Mouse (Mus musculus) hindbrain, postnatal 0 days (tissue): ENCODE data around the gene Snrk. TPM values are rescaled to one million over a fixed set of nuclear protein-coding genes. Genes with fewer than 3 reads are reported as not detected.

Source experiments
- ATAC-seq: fragments of 200-750 bp; cut with Nextera tagmentation; 2 replicates; pipeline ENCODE4 v1.8.0; 2017; ENCODE audit warnings: mild to moderate bottlenecking, moderate TSS enrichment, moderate library complexity
- DNase-seq: peaks from one replicate; pipeline ENCODE4 v3.0.0-alpha.2; 2015; ENCODE audit warnings: low spot score
- H3K27ac ChIP-seq: fragments of 300-500 bp; sonication (generic); 2 replicates; pipeline ENCODE4 v1.5.1; 2014; ENCODE audit warnings: mild to moderate bottlenecking
- H3K27me3 ChIP-seq: fragments of 300-500 bp; sonication (generic); 2 replicates; pipeline ENCODE4 v1.6.1; 2014; ENCODE audit warnings: low read length, mixed read lengths; ENCODE audit not compliant: insufficient read depth
- H3K36me3 ChIP-seq: fragments of 300-500 bp; sonication (generic); 2 replicates; pipeline ENCODE4 v1.6.1; 2014; ENCODE audit warnings: low read length, mixed read lengths; ENCODE audit not compliant: insufficient read depth
- H3K4me1 ChIP-seq: fragments of 300-500 bp; sonication (generic); 2 replicates; pipeline ENCODE4 v1.6.1; 2014; ENCODE audit warnings: antibody characterized with exemption, low read length, mixed read lengths; ENCODE audit not compliant: insufficient read depth
- H3K4me2 ChIP-seq: fragments of 300-500 bp; sonication (generic); 2 replicates; pipeline ENCODE4 v1.6.1; 2014; ENCODE audit warnings: low read depth, mild to moderate bottlenecking, low read length, moderate library complexity, mixed read lengths
- H3K4me3 ChIP-seq: fragments of 300-500 bp; sonication (generic); 2 replicates; pipeline ENCODE4 v1.5.1; 2014; ENCODE audit warnings: low read length
- H3K9ac ChIP-seq: fragments of 300-500 bp; sonication (generic); replicated peaks from 2 replicates; pipeline ENCODE4 v1.6.1; 2014; ENCODE audit warnings: mild to moderate bottlenecking, low read length, moderate library complexity, mixed read lengths
- H3K9me3 ChIP-seq: fragments of 300-500 bp; sonication (generic); 2 replicates; pipeline ENCODE4 v1.6.1; 2016; ENCODE audit warnings: low read length, mixed read lengths
- CTCF ChIP-seq: IDR thresholded peaks from 2 replicates; pipeline ENCODE4 v1.5.1; 2016; ENCODE audit warnings: antibody characterized with exemption, control low read depth, low read depth
- WGBS: fragments of 180-500 bp; shearing (Covaris S2); extraction: QIAGEN DNeasy Blood & Tissue Kit; methylation state at CpG from one replicate; pipeline ENCODE4 v1.1.7; 2014; 5-methylcytosine and 5-hydroxymethylcytosine counted together
- polyA plus RNA-seq: library from polyadenylated mRNA; unstranded; fragments of >200 nt; fragmentation: Nextera tagmentation; extraction: Ambion mirVana; gene quantifications from 2 replicates; pipeline ENCODE4 v1.2.1, GENCODE M21; 2015
- total RNA-seq: library from RNA; depleted of rRNA; stranded (reverse); fragments of >200 nt; gene quantifications from 2 replicates; pipeline ENCODE4 v1.2.3, GENCODE M21; 2014

The Snrk gene
- total and polyA plus RNA-seq, 2 experiments from 2014 or later = 67.1 to 82.3 TPM

DNA sequence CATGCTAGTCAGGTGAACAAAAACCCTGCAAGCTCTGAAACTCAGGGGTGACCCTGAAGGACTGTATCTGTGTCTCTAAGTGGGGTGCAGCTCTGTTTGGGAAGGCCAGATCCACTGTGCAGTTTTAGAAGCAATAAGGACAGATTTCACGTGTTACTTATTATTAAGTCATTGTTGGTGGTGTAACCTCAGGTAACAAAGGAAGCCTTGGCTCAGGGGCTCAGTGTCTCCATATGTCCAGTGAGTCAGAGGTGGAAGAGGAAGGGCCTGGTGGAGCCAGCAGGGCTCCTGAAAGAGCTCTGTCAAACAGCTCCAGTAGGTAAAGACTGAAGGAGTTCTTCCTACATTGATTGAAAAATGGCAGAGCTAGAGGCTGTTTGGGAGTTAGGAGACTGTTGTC is 22.9 kb upstream of the Snrk start:
- Histone ChIP-seq H3K36me3 (no peaks in the 10 kb centered on the region), H3K4me1 (no peaks in the 10 kb centered on the region), H3K4me2 (no peak overlapping the region), H3K9ac (no peak overlapping the region), H3K27ac (no peak overlapping the region), H3K9me3 (no peaks in the 10 kb centered on the region), H3K27me3 (no peaks in the 10 kb centered on the region), H3K4me3 (no peak overlapping the region)
- ATAC-seq (no peak), DNase-seq (no peak)
- TF ChIP-seq CTCF = no peak
- WGBS = 87% methylated on average over 1 of the region's 1 CpGs

DNA sequence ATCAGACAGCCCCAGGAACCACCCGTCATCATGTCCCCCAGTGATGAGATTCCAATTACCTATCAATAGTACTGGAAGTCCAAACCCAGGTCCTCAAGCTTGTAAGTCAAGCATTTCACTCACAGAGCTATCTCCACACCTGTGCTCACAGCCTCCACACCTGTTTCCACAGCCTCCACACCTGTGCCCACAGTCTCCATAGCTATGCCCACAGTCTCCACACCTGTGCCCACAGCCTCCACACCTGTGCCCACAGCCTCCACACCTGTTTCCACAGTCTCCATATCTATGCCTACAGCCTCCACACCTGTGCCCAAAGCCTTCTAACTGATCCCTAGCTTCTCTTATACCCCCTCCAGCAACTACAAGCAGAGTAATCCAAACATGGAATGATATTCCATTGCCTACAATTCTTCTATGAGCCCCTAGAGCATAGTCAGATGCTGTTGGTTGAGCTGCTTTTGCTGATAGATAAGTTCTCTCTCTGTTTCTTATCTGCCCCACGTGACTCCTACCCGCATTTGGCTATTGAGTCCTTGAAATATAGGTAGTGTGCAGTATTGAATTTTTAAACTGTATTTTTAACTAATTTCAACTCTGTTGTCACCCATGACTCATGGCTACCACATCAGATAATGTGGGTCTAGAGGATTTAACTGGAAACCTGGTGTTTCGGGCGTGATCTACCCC is 20.1 kb upstream of the Snrk start:
- ATAC-seq = no peak
- H3K27ac ChIP-seq = no peak overlapping the region
- no peak for TF ChIP-seq CTCF

DNA sequence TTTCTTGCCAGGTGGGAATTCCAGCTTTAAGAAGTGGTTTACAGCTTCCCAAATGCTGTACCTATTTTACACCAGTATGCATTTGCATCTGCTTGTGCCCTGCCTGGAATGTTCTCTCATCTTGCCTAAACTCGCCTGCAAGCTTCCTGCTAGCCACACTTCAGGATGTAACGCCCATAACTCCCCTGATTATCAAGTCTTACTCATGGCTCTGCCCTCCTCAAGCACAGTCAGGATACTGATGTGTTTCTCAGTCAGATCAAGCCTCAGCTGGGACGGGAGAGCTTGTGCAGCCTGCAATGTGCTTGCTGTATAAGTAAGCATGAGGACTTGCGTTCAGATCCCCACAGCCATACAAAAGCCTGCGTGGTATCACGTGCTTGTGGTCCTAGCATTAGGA is 19.5 kb upstream of the Snrk start:
- 78% methylated on average over 6 of the region's 6 CpGs for whole genome bisulfite sequencing
- ATAC-seq = no peak
- TF ChIP-seq CTCF = no peak

More for the DNA sequence above, 20.1 kb upstream of the Snrk start:
- Histone ChIP-seq H3K4me2 (no peak overlapping the region), H3K4me1 (no peaks in the 10 kb centered on the region), H3K9ac (no peak overlapping the region), H3K27me3 (no peaks in the 10 kb centered on the region), H3K36me3 (no peaks in the 10 kb centered on the region), H3K4me3 (no peak overlapping the region), H3K9me3 (no peaks in the 10 kb centered on the region)
- DNase-seq = no peak
- WGBS = 94% methylated on average over 5 of the region's 5 CpGs

DNA sequence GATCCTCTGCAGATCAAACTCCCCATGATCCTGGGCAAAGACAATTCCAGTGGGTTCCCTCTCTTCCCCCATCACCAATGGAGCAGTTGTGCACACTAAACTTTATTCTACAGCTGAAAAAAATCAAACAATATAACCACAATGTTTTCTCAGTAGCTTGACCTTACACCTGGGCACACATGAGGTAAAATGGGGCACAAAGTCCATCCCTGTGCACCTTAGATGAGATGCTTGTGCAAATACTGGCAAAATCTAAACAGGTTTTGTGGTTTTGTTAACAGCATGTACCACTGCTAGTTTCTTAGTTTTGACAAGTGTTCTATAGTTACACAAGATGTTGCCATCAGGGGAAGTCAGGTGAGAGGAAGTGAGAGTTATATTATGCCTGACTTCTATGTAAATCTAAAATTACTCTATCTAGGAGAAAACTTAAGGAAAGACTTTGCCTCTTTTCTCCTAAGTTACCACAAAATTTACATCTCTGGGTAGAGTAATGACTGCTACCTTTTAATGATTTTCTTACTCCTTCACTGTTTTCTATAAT is 16.4 kb upstream of the Snrk start:
- no peak overlapping the region for H3K9ac ChIP-seq

More for the DNA sequence above, 19.5 kb upstream of the Snrk start:
- Histone ChIP-seq H3K4me2 (no peak overlapping the region), H3K9ac (no peak overlapping the region), H3K9me3 (no peaks in the 10 kb centered on the region), H3K4me1 (no peaks in the 10 kb centered on the region), H3K27me3 (no peaks in the 10 kb centered on the region), H3K27ac (no peak overlapping the region), H3K4me3 (no peak overlapping the region), H3K36me3 (no peaks in the 10 kb centered on the region)
- no peak for DNase-seq

DNA sequence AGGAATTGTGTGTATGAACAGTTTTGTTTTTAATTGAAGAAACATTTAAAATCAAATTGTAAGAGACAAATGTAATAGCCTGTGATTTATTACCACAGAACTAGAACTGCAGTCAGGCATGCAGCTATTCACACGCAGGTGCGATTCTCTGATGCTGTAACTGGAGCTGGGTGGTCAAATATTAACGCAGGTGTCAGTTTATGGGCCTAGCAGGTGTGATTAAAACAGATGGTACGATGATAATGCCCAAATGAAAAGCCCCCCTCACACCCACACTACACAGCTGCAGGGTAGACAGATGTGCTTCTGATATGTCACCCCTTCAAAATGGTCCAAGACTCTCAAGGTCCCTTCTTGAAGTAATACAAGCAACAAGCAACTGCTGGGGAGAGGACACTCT is 15.9 kb upstream of the Snrk start:
- Histone ChIP-seq H3K4me1 (no peaks in the 10 kb centered on the region), H3K4me3 (no peak overlapping the region), H3K27ac (no peak overlapping the region), H3K9ac (no peak overlapping the region), H3K27me3 (no peaks in the 10 kb centered on the region), H3K36me3 (no peaks in the 10 kb centered on the region), H3K4me2 (no peak overlapping the region), H3K9me3 (no peaks in the 10 kb centered on the region)
- WGBS = 81% methylated on average over 4 of the region's 4 CpGs
- no peak for DNase-seq
- no peak for ATAC-seq
- no peak for TF ChIP-seq CTCF

More for the DNA sequence above, 16.4 kb upstream of the Snrk start:
- Histone ChIP-seq H3K27ac (no peak overlapping the region), H3K36me3 (no peaks in the 10 kb centered on the region), H3K4me1 (no peaks in the 10 kb centered on the region), H3K27me3 (no peaks in the 10 kb centered on the region), H3K4me3 (no peak overlapping the region), H3K9me3 (no peaks in the 10 kb centered on the region), H3K4me2 (no peak overlapping the region)
- no peak for TF ChIP-seq CTCF
- DNase-seq (no peak), ATAC-seq (no peak)

DNA sequence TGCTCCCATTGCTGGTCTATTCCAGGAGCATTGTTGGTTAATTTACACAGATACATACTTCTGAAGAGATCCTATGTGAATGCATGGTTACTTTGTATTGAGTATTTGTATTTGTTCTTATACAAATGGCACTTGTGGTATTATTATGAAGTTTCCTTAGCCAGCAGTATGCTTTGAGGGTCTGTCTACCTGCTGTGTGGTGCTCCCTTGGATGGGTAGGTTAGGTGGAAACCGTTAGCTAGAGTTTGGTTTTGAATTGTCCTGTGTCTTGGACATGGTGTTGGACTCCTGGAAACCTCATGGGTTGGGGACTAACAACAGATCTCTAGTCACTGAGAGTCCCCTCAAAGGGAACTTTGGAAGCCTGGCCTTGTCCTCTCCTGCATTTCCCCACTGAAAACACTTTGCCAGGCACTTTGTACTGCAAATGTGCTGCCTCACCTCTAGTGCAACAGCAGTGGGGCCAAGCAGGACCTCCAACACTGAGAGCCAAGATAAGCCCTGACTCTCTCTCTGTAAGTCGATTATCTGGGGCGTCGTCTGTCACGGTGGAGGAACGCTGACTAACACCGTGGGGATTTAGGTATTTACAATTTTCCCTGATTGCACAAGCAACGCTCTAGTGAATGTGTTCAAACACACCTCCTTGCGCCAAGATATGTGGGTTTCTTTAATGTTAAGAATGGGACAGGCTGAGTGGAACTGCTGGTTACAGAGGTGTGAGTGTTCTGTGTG is 13.3 kb upstream of the Snrk start:
- no peaks in the 10 kb centered on the region for H3K9me3 ChIP-seq
- WGBS = 66% methylated on average over 9 of the region's 9 CpGs
- H3K36me3 ChIP-seq = no peaks in the 10 kb centered on the region
- no peaks in the 10 kb centered on the region for H3K27me3 ChIP-seq
- H3K4me3 ChIP-seq = no peak overlapping the region
- no peak for TF ChIP-seq CTCF
- DNase-seq (no peak), ATAC-seq (no peak)
- H3K4me2 ChIP-seq = no peak overlapping the region
- H3K4me1 ChIP-seq = no peaks in the 10 kb centered on the region
- no peak overlapping the region for H3K9ac ChIP-seq
- no peak overlapping the region for H3K27ac ChIP-seq

DNA sequence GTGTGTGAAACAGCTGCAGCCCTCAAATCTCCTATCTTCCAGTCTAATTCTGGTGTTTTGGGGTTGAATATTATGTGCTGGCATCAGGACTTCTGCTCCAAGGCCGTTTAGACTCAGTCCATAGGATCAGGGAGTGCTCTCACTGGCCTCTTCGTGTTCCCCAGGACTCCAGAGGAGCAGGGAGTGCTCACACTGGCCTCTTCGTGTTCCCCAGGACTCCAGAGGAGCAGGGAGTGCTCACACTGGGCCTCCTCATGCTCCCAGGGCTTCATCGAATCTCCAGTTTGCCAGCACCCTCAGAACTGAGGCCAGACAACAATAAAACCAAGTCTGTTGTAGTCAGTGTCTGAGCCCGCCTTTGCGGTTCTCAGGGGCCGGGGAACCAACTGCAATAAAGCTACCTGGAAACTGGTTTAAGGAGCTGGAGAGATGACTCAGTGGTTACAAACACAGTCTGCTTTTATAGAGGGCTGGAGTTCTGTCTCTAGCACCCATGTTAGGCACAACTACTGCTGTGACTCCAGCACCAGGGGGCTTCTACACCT is 12.7 kb upstream of the Snrk start:
- TF ChIP-seq CTCF = no peak
- no peak overlapping the region for H3K4me3 ChIP-seq
- H3K9ac ChIP-seq = no peak overlapping the region
- H3K36me3 ChIP-seq = no peaks in the 10 kb centered on the region
- WGBS = 65% methylated on average over 7 of the region's 7 CpGs
- DNase-seq = no peak
- no peaks in the 10 kb centered on the region for H3K9me3 ChIP-seq
- H3K27me3 ChIP-seq = no peaks in the 10 kb centered on the region
- no peaks in the 10 kb centered on the region for H3K4me1 ChIP-seq
- H3K27ac ChIP-seq = no peak overlapping the region
- H3K4me2 ChIP-seq = no peak overlapping the region
- ATAC-seq = no peak
